Mouse (Mus musculus) embryonic fibroblast, embryonic 13.5 days (primary cell): ENCODE data around the gene Olfr583. TPM values are rescaled to one million over a fixed set of nuclear protein-coding genes. Genes with fewer than 3 reads are reported as not detected.

ENCODE experiments used
- H3K27ac ChIP-seq: 2 replicates; pipeline ENCODE4 v1.5.1; 2012; ENCODE audit warnings: low read length, control low read depth, inconsistent platforms; ENCODE audit not compliant: insufficient read depth
- H3K4me1 ChIP-seq: 2 replicates; pipeline ENCODE4 v1.6.1; 2011; ENCODE audit warnings: low read length; ENCODE audit not compliant: control insufficient read depth, insufficient read depth
- H3K4me3 ChIP-seq: 2 replicates; pipeline ENCODE4 v1.5.1; 2011; ENCODE audit warnings: mild to moderate bottlenecking, control low read depth, low read length; ENCODE audit not compliant: insufficient read depth
- CTCF ChIP-seq: IDR thresholded peaks from 2 replicates; pipeline ENCODE4 v1.5.1; 2011; ENCODE audit warnings: mild to moderate bottlenecking, control low read depth, low read length, moderate library complexity, borderline replicate concordance; ENCODE audit not compliant: insufficient read depth
- POLR2A ChIP-seq: IDR thresholded peaks from 2 replicates; pipeline ENCODE4 v1.6.1; 2011; ENCODE audit warnings: low read depth, mild to moderate bottlenecking, control low read depth, low read length, moderate library complexity
- polyA plus RNA-seq: library from polyadenylated mRNA; stranded (reverse); fragments of >200 nt; gene quantifications from 2 replicates; pipeline ENCODE4 v1.2.4, GENCODE M21; 2011; ENCODE audit warnings: low read depth; ENCODE audit not compliant: missing spikeins, insufficient read length

Olfr583 gene
- polyA plus RNA-seq, result not detected in 2 replicates

GRCm38 (mm10) chr7:103051000-103051399, at the start of gene Olfr583:
Gene Olfr583, plus strand, starts transcription at chr7:103051300.
- Histone ChIP-seq H3K27ac (no peak within 1 kb of the TSS), H3K4me3 (no peak within 1 kb of the TSS), H3K4me1 (no peaks in the 10 kb centered on the region)
- no peak for TF ChIP-seq POLR2A
- TF ChIP-seq CTCF, result no peak

- no peaks in the 10 kb centered on the region for H3K4me1 ChIP-seq
- TF ChIP-seq CTCF (no peak), POLR2A (no peak)
- H3K27ac ChIP-seq, result no peak within 1 kb of the TSS
- H3K4me3 ChIP-seq, result no peak within 1 kb of the TSS
These were observed 13.4 kb upstream of the Olfr583 start, which contains the start of gene Olfr582 for GRCm38 (mm10) chr7:103037724-103038123. Gene Olfr582, plus strand, starts transcription at chr7:103038024.

GRCm38 (mm10) chr7:103081585-103081984, 30.5 kb downstream of the Olfr583 start, which contains the start of gene Olfr584:
Gene Olfr584, plus strand, starts transcription at chr7:103081885.
- Histone ChIP-seq H3K4me3 (no peak within 1 kb of the TSS), H3K27ac (no peak within 1 kb of the TSS), H3K4me1 (no peaks in the 10 kb centered on the region)
- no peak for TF ChIP-seq CTCF
- no peak for TF ChIP-seq POLR2A

GRCm38 (mm10) chr7:103097420-103097819, 46.3 kb downstream of the Olfr583 start, which contains the start of gene Olfr585:
Gene Olfr585, plus strand, starts transcription at chr7:103097720.
- Histone ChIP-seq H3K27ac (no peak within 1 kb of the TSS), H3K4me3 (no peak within 1 kb of the TSS), H3K4me1 (no peaks in the 10 kb centered on the region)
- TF ChIP-seq POLR2A (no peak), CTCF (no peak)

Other genes starting within 250 kb of the Olfr583 start
- not detected in 2 replicates for gene Olfr564, start 247.8 kb upstream of the Olfr583 start, polyA plus RNA-seq
- gene Olfr566, start 192.5 kb upstream of the Olfr583 start, polyA plus RNA-seq, result not detected in 2 replicates
- gene Olfr568, start 174.2 kb upstream of the Olfr583 start, polyA plus RNA-seq, result not detected in 2 replicates
- not detected in 2 replicates for gene Olfr569, start 160.4 kb upstream of the Olfr583 start, polyA plus RNA-seq
- not detected in 2 replicates for gene Olfr570, start 156.7 kb upstream of the Olfr583 start, polyA plus RNA-seq
- 0.21 TPM in 1 of 2 replicates, not detected in the other for gene Olfr571, start 133.8 kb upstream of the Olfr583 start, polyA plus RNA-seq
- gene Olfr572, start 126.9 kb upstream of the Olfr583 start, polyA plus RNA-seq, result not detected in 2 replicates
- gene Olfr573-ps1, start 108.7 kb upstream of the Olfr583 start, polyA plus RNA-seq, result not detected in 2 replicates
- gene Olfr574, start 102.8 kb upstream of the Olfr583 start, polyA plus RNA-seq, result not detected in 2 replicates
- not detected in 2 replicates for gene Olfr575, start 92.5 kb upstream of the Olfr583 start, polyA plus RNA-seq
- gene Olfr576, start 88.6 kb upstream of the Olfr583 start, polyA plus RNA-seq, result not detected in 2 replicates
- gene Olfr577, start 75.4 kb upstream of the Olfr583 start, polyA plus RNA-seq, result not detected in 2 replicates
- gene Olfr578, start 62.0 kb upstream of the Olfr583 start, polyA plus RNA-seq, result not detected in 2 replicates
- gene Olfr582, start 13.3 kb upstream of the Olfr583 start, polyA plus RNA-seq, result not detected in 2 replicates
- not detected in 2 replicates for gene Olfr584, start 30.6 kb downstream of the Olfr583 start, polyA plus RNA-seq
- not detected in 2 replicates for gene Olfr585, start 46.4 kb downstream of the Olfr583 start, polyA plus RNA-seq
- gene Olfr586, start 74.3 kb downstream of the Olfr583 start, polyA plus RNA-seq, result not detected in 2 replicates
- gene Olfr588-ps1, start 89.6 kb downstream of the Olfr583 start, polyA plus RNA-seq, result not detected in 2 replicates
- gene Olfr589, start 105.1 kb downstream of the Olfr583 start, polyA plus RNA-seq, result not detected in 2 replicates
- not detected in 2 replicates for gene Olfr591, start 127.0 kb downstream of the Olfr583 start, polyA plus RNA-seq
- gene Olfr592, start 133.5 kb downstream of the Olfr583 start, polyA plus RNA-seq, result not detected in 2 replicates
- not detected in 2 replicates for gene Olfr593, start 160.6 kb downstream of the Olfr583 start, polyA plus RNA-seq
- gene Olfr594, start 165.7 kb downstream of the Olfr583 start, polyA plus RNA-seq, result not detected in 2 replicates
- gene Usp17ld, start 201.2 kb downstream of the Olfr583 start, polyA plus RNA-seq, result not detected in 2 replicates